Mouse (Mus musculus): Measurements from ENCODE around the gene Sin3b. TPM values are rescaled to one million over a fixed set of nuclear protein-coding genes. Genes with fewer than 3 reads are reported as not detected.
"Not testable (repeated sequence)": the region's sequence is repeated elsewhere in the genome, so short reads cannot be mapped to it uniquely, and the experiment has no call there.

Sin3b gene
- total RNA-seq, 1 experiment = 189 TPM

DNA sequence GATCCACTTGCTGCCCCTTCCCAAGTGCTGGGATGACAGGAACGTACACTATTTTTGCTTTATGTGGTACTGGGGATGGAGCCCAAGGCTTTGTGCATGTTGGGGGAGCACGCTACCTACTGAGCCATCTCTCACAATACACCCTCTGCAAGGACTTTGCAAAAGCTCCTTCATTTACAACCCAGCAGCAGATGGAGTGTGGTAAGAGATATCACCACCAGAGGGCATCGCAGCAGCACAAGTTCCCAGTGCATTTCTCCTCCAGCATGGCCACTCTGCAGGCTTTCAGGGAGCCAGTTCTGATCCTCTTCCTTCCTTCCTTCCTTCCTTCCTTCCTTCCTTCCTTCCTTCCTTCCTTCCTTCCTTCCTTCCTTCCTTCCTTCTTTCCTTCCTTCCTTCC is 43.0 kb upstream of the Sin3b start:
- TF ChIP-seq HCFC1 (IDR thresholded peaks at IDR 0.05; ENCODE audit: borderline replicate concordance, insufficient read depth, low read length) (no peak), ZNF384 (IDR thresholded peaks at IDR 0.05; ENCODE audit: low read depth, low read length) (no peak), MAFK (IDR thresholded peaks at IDR 0.05; ENCODE audit: insufficient read depth, low read depth, low read length) (no peak), CHD2 (IDR thresholded peaks at IDR 0.05; ENCODE audit: low read depth, low read length) (no peak), ZC3H11A (IDR thresholded peaks at IDR 0.05; ENCODE audit: borderline replicate concordance, low read depth, low read length) (peak; percentile 68; the same call in 1 of the 2 replicates)
- Histone ChIP-seq H3K36me3 (ENCODE audit: control insufficient read depth, insufficient read depth, low read length, poor library complexity, severe bottlenecking) (no peaks in the 10 kb centered on the region), H3K4me3 (ENCODE audit: insufficient read depth in 1 of 2, low read depth in 1 of 2, low read length in 2 of 2, poor library complexity in 1 of 2, severe bottlenecking in 1 of 2) (no peak overlapping the region), H3K27ac (ENCODE audit: insufficient read depth, low read depth, low read length, poor library complexity, severe bottlenecking) (no peak overlapping the region), H3K9ac (ENCODE audit: insufficient read depth, low read depth, low read length, poor library complexity, severe bottlenecking) (no peak overlapping the region), H3K4me1 (ENCODE audit: control insufficient read depth in 2 of 2, insufficient read depth in 2 of 2, low read length in 2 of 2, poor library complexity in 1 of 2) (peaks cover 20 to 34% of the 10 kb centered on the region in 2 experiments), H3K9me3 (ENCODE audit: control insufficient read depth, insufficient read depth, low read depth, low read length) (no peaks in the 10 kb centered on the region)
- DNase-seq (ENCODE audit: low read depth, low spot score) = peak; percentile 68
- in situ Hi-C loops (cut with MboI; ENCODE audit: low sequenced_read_pairs in 2 of 2, unreplicated experiment in 2 of 2) = no loop called here

GRCm38 (mm10) chr8:72682051-72682687 is 40.9 kb upstream of the Sin3b start:
- no peaks in the 10 kb centered on the region for H3K9me3 ChIP-seq (ENCODE audit: control insufficient read depth, insufficient read depth, low read depth, low read length)
- no peak overlapping the region for H3K9ac ChIP-seq (ENCODE audit: insufficient read depth, low read depth, low read length, poor library complexity, severe bottlenecking)
- DNase-seq (ENCODE audit: low read depth, low spot score) = no peak
- in situ Hi-C loops (cut with MboI; ENCODE audit: low sequenced_read_pairs in 2 of 2, unreplicated experiment in 2 of 2) = no loop called here
- H3K27ac ChIP-seq (ENCODE audit: insufficient read depth, low read depth, low read length, poor library complexity, severe bottlenecking) = no peak overlapping the region
- peaks cover 14 to 25% of the 10 kb centered on the region in 2 experiments for H3K4me1 ChIP-seq (ENCODE audit: control insufficient read depth in 2 of 2, insufficient read depth in 2 of 2, low read length in 2 of 2, poor library complexity in 1 of 2)
- H3K36me3 ChIP-seq (ENCODE audit: control insufficient read depth, insufficient read depth, low read length, poor library complexity, severe bottlenecking) = no peaks in the 10 kb centered on the region
- no peak overlapping the region for H3K4me3 ChIP-seq (ENCODE audit: insufficient read depth in 1 of 2, low read depth in 1 of 2, low read length in 2 of 2, poor library complexity in 1 of 2, severe bottlenecking in 1 of 2)
- TF ChIP-seq MAFK (IDR thresholded peaks at IDR 0.05; ENCODE audit: insufficient read depth, low read depth, low read length) (no peak), HCFC1 (IDR thresholded peaks at IDR 0.05; ENCODE audit: borderline replicate concordance, insufficient read depth, low read length) (no peak), ZNF384 (IDR thresholded peaks at IDR 0.05; ENCODE audit: low read depth, low read length) (no peak), ZC3H11A (IDR thresholded peaks at IDR 0.05; ENCODE audit: borderline replicate concordance, low read depth, low read length) (no peak), CHD2 (IDR thresholded peaks at IDR 0.05; ENCODE audit: low read depth, low read length) (no peak)

DNA sequence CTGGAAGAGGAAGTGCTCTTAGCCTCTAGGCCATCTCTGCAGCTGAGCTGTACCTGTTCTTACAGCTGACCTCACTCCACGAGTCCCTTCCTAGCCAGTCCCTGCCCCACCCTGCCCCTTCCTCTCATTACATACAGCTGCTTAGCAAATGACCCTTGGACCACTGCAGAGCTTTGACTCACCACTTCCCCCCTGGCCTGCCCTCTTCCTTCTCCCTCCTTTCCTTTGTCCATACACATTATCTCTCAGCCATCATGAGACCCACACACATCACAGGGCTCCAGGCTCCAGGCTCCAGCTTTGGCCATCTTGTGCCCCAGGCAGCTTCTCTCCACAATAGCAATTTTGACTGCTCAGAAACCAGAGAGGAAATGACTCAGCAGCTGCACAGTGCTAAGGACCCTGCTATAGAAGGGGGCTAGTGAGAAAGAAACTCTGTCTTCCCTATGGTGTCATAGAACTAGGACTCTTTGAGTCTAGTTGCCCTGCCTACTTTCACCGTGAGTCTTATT is 40.0 kb upstream of the Sin3b start:
- no peak for DNase-seq (ENCODE audit: low read depth, low spot score)

GRCm38 (mm10) chr8:72683572-72684099 is 39.4 kb upstream of the Sin3b start:
- H3K36me3 ChIP-seq (ENCODE audit: control insufficient read depth, insufficient read depth, low read length, poor library complexity, severe bottlenecking); DNase-seq (ENCODE audit: low read depth, low spot score); in situ Hi-C loops (cut with MboI; ENCODE audit: low sequenced_read_pairs in 2 of 2, unreplicated experiment in 2 of 2): not testable (repeated sequence)

More for the DNA sequence above, 40.0 kb upstream of the Sin3b start:
- H3K36me3 ChIP-seq (ENCODE audit: control insufficient read depth, insufficient read depth, low read length, poor library complexity, severe bottlenecking) = no peaks in the 10 kb centered on the region
- H3K27ac ChIP-seq (ENCODE audit: insufficient read depth, low read depth, low read length, poor library complexity, severe bottlenecking) = peak overlapping the region; percentile 6; the same call in 1 of the 2 replicates
- H3K9me3 ChIP-seq (ENCODE audit: control insufficient read depth, insufficient read depth, low read depth, low read length) = no peaks in the 10 kb centered on the region
- H3K9ac ChIP-seq (ENCODE audit: insufficient read depth, low read depth, low read length, poor library complexity, severe bottlenecking) = no peak overlapping the region
- no peak overlapping the region for H3K4me3 ChIP-seq (ENCODE audit: insufficient read depth in 1 of 2, low read depth in 1 of 2, low read length in 2 of 2, poor library complexity in 1 of 2, severe bottlenecking in 1 of 2)
- TF ChIP-seq MAFK (IDR thresholded peaks at IDR 0.05; ENCODE audit: insufficient read depth, low read depth, low read length) = 0 out of 2 replicates have a peak, but pooled peaks have one; percentile 29
- TF ChIP-seq ZC3H11A (IDR thresholded peaks at IDR 0.05; ENCODE audit: borderline replicate concordance, low read depth, low read length) = no peak
- no peak for TF ChIP-seq HCFC1 (IDR thresholded peaks at IDR 0.05; ENCODE audit: borderline replicate concordance, insufficient read depth, low read length)
- TF ChIP-seq CHD2 (IDR thresholded peaks at IDR 0.05; ENCODE audit: low read depth, low read length) = no peak
- no peak for TF ChIP-seq ZNF384 (IDR thresholded peaks at IDR 0.05; ENCODE audit: low read depth, low read length)
- in situ Hi-C loops (cut with MboI; ENCODE audit: low sequenced_read_pairs in 2 of 2, unreplicated experiment in 2 of 2) = no loop called here
- peaks cover 8 to 20% of the 10 kb centered on the region in 2 experiments for H3K4me1 ChIP-seq (ENCODE audit: control insufficient read depth in 2 of 2, insufficient read depth in 2 of 2, low read length in 2 of 2, poor library complexity in 1 of 2)

More at GRCm38 (mm10) chr8:72683572-72684099, 39.4 kb upstream of the Sin3b start:
- peaks cover 3 to 20% of the 10 kb centered on the region in 2 experiments; a peak in 2 of 4 replicates for H3K4me1 ChIP-seq (ENCODE audit: control insufficient read depth in 2 of 2, insufficient read depth in 2 of 2, low read length in 2 of 2, poor library complexity in 1 of 2)
- not testable (repeated sequence) for H3K27ac ChIP-seq (ENCODE audit: insufficient read depth, low read depth, low read length, poor library complexity, severe bottlenecking); H3K9ac ChIP-seq (ENCODE audit: insufficient read depth, low read depth, low read length, poor library complexity, severe bottlenecking); H3K4me3 ChIP-seq (ENCODE audit: insufficient read depth in 1 of 2, low read depth in 1 of 2, low read length in 2 of 2, poor library complexity in 1 of 2, severe bottlenecking in 1 of 2); H3K9me3 ChIP-seq (ENCODE audit: control insufficient read depth, insufficient read depth, low read depth, low read length)

Data from ES-E14 (cell line).